Mouse (Mus musculus): ENCODE results near the gene Hoxc4. TPM values are rescaled to one million over a fixed set of nuclear protein-coding genes. Genes with fewer than 3 reads are reported as not detected.

Gene Hoxc4
- polyA plus RNA-seq, 1 experiment from 2014 or later, result not detected

- Histone ChIP-seq H3K36me3 (ENCODE audit: control insufficient read depth, insufficient read depth, low read length) (no peaks in the 10 kb centered on the region), H3K4me2 (ENCODE audit: low read length) (no peak overlapping the region), H3K27me3 (ENCODE audit: control insufficient read depth, insufficient read depth, low read length) (peaks cover 27% of the 10 kb centered on the region), H3K9me3 (ENCODE audit: control insufficient read depth, low read length) (no peaks in the 10 kb centered on the region), H3K4me1 (ENCODE audit: control insufficient read depth, insufficient read depth, low read length) (no peaks in the 10 kb centered on the region), H3K9ac (replicated peaks; ENCODE audit: low read length) (no peak overlapping the region), H3K4me3 (replicated peaks; ENCODE audit: low read depth, low read length) (no peak overlapping the region), H3K27ac (replicated peaks; ENCODE audit: low read depth, low read length) (no peak overlapping the region)
- DNase-seq, result no peak
- WGBS, result 61% methylated on average over 11 of the region's 11 CpGs
- no peak for ATAC-seq (ENCODE audit: low FRiP score, low TSS enrichment)
Measured at GRCm38 (mm10) chr15:103074663-103075415, 56.1 kb downstream of the Hoxc4 start.

GRCm38 (mm10) chr15:103077673-103078072 lies 58.9 kb downstream of the Hoxc4 start:
- H3K9me3 ChIP-seq (ENCODE audit: control insufficient read depth, low read length), result no peaks in the 10 kb centered on the region
- ATAC-seq (ENCODE audit: low FRiP score, low TSS enrichment) (no peak), DNase-seq (no peak)
- H3K27ac ChIP-seq (replicated peaks; ENCODE audit: low read depth, low read length), result no peak overlapping the region
- H3K4me2 ChIP-seq (ENCODE audit: low read length), result no peak overlapping the region
- H3K27me3 ChIP-seq (ENCODE audit: control insufficient read depth, insufficient read depth, low read length), result peaks cover 29% of the 10 kb centered on the region; the same call in 1 of the 2 replicates
- 87% methylated on average over 2 of the region's 2 CpGs for WGBS
- H3K4me1 ChIP-seq (ENCODE audit: control insufficient read depth, insufficient read depth, low read length), result no peaks in the 10 kb centered on the region
- no peak overlapping the region for H3K4me3 ChIP-seq (replicated peaks; ENCODE audit: low read depth, low read length)
- H3K36me3 ChIP-seq (ENCODE audit: control insufficient read depth, insufficient read depth, low read length), result no peaks in the 10 kb centered on the region
- no peak overlapping the region for H3K9ac ChIP-seq (replicated peaks; ENCODE audit: low read length)

GRCm38 (mm10) chr15:103082622-103083021 lies 63.9 kb downstream of the Hoxc4 start:
- Histone ChIP-seq H3K4me1 (ENCODE audit: control insufficient read depth, insufficient read depth, low read length) (peaks cover 19% of the 10 kb centered on the region), H3K27ac (replicated peaks; ENCODE audit: low read depth, low read length) (no peak overlapping the region), H3K36me3 (ENCODE audit: control insufficient read depth, insufficient read depth, low read length) (no peaks in the 10 kb centered on the region), H3K4me3 (replicated peaks; ENCODE audit: low read depth, low read length) (no peak overlapping the region), H3K27me3 (ENCODE audit: control insufficient read depth, insufficient read depth, low read length) (peaks cover 67% of the 10 kb centered on the region), H3K9ac (replicated peaks; ENCODE audit: low read length) (no peak overlapping the region), H3K4me2 (ENCODE audit: low read length) (no peak overlapping the region), H3K9me3 (ENCODE audit: control insufficient read depth, low read length) (no peaks in the 10 kb centered on the region)
- no peak for ATAC-seq (ENCODE audit: low FRiP score, low TSS enrichment)
- WGBS, result 71% methylated on average over 4 of the region's 4 CpGs
- no peak for DNase-seq

GRCm38 (mm10) chr15:103083598-103083997 lies 64.9 kb downstream of the Hoxc4 start:
- WGBS, result 81% methylated on average over 1 of the region's 1 CpGs
- no peaks in the 10 kb centered on the region for H3K36me3 ChIP-seq (ENCODE audit: control insufficient read depth, insufficient read depth, low read length)
- no peak overlapping the region for H3K4me3 ChIP-seq (replicated peaks; ENCODE audit: low read depth, low read length)
- H3K27me3 ChIP-seq (ENCODE audit: control insufficient read depth, insufficient read depth, low read length), result peaks cover 76% of the 10 kb centered on the region
- ATAC-seq (ENCODE audit: low FRiP score, low TSS enrichment) (no peak), DNase-seq (no peak)
- peaks cover 19% of the 10 kb centered on the region for H3K4me1 ChIP-seq (ENCODE audit: control insufficient read depth, insufficient read depth, low read length)
- H3K27ac ChIP-seq (replicated peaks; ENCODE audit: low read depth, low read length), result no peak overlapping the region
- no peak overlapping the region for H3K9ac ChIP-seq (replicated peaks; ENCODE audit: low read length)
- no peak overlapping the region for H3K4me2 ChIP-seq (ENCODE audit: low read length)
- H3K9me3 ChIP-seq (ENCODE audit: control insufficient read depth, low read length), result no peaks in the 10 kb centered on the region

- no peaks in the 10 kb centered on the region for H3K9me3 ChIP-seq (ENCODE audit: control insufficient read depth, low read length)
- no peaks in the 10 kb centered on the region for H3K36me3 ChIP-seq (ENCODE audit: control insufficient read depth, insufficient read depth, low read length)
- peaks cover 19% of the 10 kb centered on the region for H3K4me1 ChIP-seq (ENCODE audit: control insufficient read depth, insufficient read depth, low read length)
- H3K27me3 ChIP-seq (ENCODE audit: control insufficient read depth, insufficient read depth, low read length), result peaks cover 84% of the 10 kb centered on the region
- DNase-seq (no peak), ATAC-seq (ENCODE audit: low FRiP score, low TSS enrichment) (no peak)
- no peak overlapping the region for H3K9ac ChIP-seq (replicated peaks; ENCODE audit: low read length)
- no peak overlapping the region for H3K27ac ChIP-seq (replicated peaks; ENCODE audit: low read depth, low read length)
- 55% methylated on average over 1 of the region's 1 CpGs for WGBS
- H3K4me2 ChIP-seq (ENCODE audit: low read length), result no peak overlapping the region
- H3K4me3 ChIP-seq (replicated peaks; ENCODE audit: low read depth, low read length), result no peak overlapping the region
Measured at GRCm38 (mm10) chr15:103084944-103085343, 66.2 kb downstream of the Hoxc4 start.

GRCm38 (mm10) chr15:103085831-103086671 lies 67.3 kb downstream of the Hoxc4 start:
- Histone ChIP-seq H3K9ac (replicated peaks; ENCODE audit: low read length) (no peak overlapping the region; the same call in 1 of the 2 replicates), H3K4me1 (ENCODE audit: control insufficient read depth, insufficient read depth, low read length) (peaks cover 19% of the 10 kb centered on the region), H3K9me3 (ENCODE audit: control insufficient read depth, low read length) (no peaks in the 10 kb centered on the region), H3K27ac (replicated peaks; ENCODE audit: low read depth, low read length) (no peak overlapping the region), H3K4me3 (replicated peaks; ENCODE audit: low read depth, low read length) (peak overlapping the region; percentile 30), H3K36me3 (ENCODE audit: control insufficient read depth, insufficient read depth, low read length) (no peaks in the 10 kb centered on the region), H3K27me3 (ENCODE audit: control insufficient read depth, insufficient read depth, low read length) (peaks cover 82% of the 10 kb centered on the region), H3K4me2 (ENCODE audit: low read length) (peak overlapping the region; percentile 60)
- ATAC-seq (ENCODE audit: low FRiP score, low TSS enrichment) (peak; percentile 48; the same call in 1 of the 2 replicates), DNase-seq (peak; percentile 67)
- under 1% methylated on average over 61 of the region's 61 CpGs for WGBS

MicroRNA genes within 50 kb of the gene (microRNA counts, 519-probe panel; counts per million panel counts)
- microRNA mmu-miR-615-3p (not detected), microRNA mmu-miR-615-5p (not detected)

Small RNA genes lying within 50 kb of the gene (microRNA-seq; reads per million reads assigned to microRNA genes)
- gene Mir196a-2, result 0.73 reads per million
- gene Mir615, result 33.4 reads per million, percentile 44 among the genes with 10 or more reads in this experiment

Other genes starting within 250 kb of the Hoxc4 start
- not detected in 2 replicates for gene Hoxc13, start 97.8 kb upstream of the Hoxc4 start, polyA plus RNA-seq (2014; fragmentation: Nextera tagmentation; extraction: Ambion mirVana)
- gene Hoxc12, start 82.2 kb upstream of the Hoxc4 start, polyA plus RNA-seq (2014; fragmentation: Nextera tagmentation; extraction: Ambion mirVana), result not detected in 2 replicates
- gene Hoxc11, start 64.5 kb upstream of the Hoxc4 start, polyA plus RNA-seq (2014; fragmentation: Nextera tagmentation; extraction: Ambion mirVana), result not detected in 2 replicates
- not detected in 2 replicates for gene Hoxc10, start 52.1 kb upstream of the Hoxc4 start, polyA plus RNA-seq (2014; fragmentation: Nextera tagmentation; extraction: Ambion mirVana)
- 0.12 TPM in 1 of 2 replicates, not detected in the other for gene Hoxc5, start 51.5 kb upstream of the Hoxc4 start, polyA plus RNA-seq (2014; fragmentation: Nextera tagmentation; extraction: Ambion mirVana)
- not detected in 2 replicates for gene Hoxc9, start 42.5 kb upstream of the Hoxc4 start, polyA plus RNA-seq (2014; fragmentation: Nextera tagmentation; extraction: Ambion mirVana)
- not detected in 2 replicates for gene Hoxc8, start 28.3 kb upstream of the Hoxc4 start, polyA plus RNA-seq (2014; fragmentation: Nextera tagmentation; extraction: Ambion mirVana)
- not detected in 2 replicates for gene Hoxc6, start 20.7 kb upstream of the Hoxc4 start, polyA plus RNA-seq (2014; fragmentation: Nextera tagmentation; extraction: Ambion mirVana)
- gene Smug1, start 148.2 kb downstream of the Hoxc4 start, polyA plus RNA-seq (2014; fragmentation: Nextera tagmentation; extraction: Ambion mirVana), result 22.7 and 25.0 TPM in 2 replicates
- gene Cbx5, start 220.9 kb downstream of the Hoxc4 start, polyA plus RNA-seq (2014; fragmentation: Nextera tagmentation; extraction: Ambion mirVana), result 159 and 177 TPM in 2 replicates
- gene Hnrnpa1, start 221.5 kb downstream of the Hoxc4 start, polyA plus RNA-seq (2014; fragmentation: Nextera tagmentation; extraction: Ambion mirVana), result 764 and 768 TPM in 2 replicates
- gene Nfe2, start 239.5 kb downstream of the Hoxc4 start, polyA plus RNA-seq (2014; fragmentation: Nextera tagmentation; extraction: Ambion mirVana), result 0.49 and 0.62 TPM in 2 replicates

Measured in midbrain, embryonic 14.5 days (tissue).